Mouse (Mus musculus): ENCODE measurements around the gene Jag2.

The Jag2 gene

DNA sequence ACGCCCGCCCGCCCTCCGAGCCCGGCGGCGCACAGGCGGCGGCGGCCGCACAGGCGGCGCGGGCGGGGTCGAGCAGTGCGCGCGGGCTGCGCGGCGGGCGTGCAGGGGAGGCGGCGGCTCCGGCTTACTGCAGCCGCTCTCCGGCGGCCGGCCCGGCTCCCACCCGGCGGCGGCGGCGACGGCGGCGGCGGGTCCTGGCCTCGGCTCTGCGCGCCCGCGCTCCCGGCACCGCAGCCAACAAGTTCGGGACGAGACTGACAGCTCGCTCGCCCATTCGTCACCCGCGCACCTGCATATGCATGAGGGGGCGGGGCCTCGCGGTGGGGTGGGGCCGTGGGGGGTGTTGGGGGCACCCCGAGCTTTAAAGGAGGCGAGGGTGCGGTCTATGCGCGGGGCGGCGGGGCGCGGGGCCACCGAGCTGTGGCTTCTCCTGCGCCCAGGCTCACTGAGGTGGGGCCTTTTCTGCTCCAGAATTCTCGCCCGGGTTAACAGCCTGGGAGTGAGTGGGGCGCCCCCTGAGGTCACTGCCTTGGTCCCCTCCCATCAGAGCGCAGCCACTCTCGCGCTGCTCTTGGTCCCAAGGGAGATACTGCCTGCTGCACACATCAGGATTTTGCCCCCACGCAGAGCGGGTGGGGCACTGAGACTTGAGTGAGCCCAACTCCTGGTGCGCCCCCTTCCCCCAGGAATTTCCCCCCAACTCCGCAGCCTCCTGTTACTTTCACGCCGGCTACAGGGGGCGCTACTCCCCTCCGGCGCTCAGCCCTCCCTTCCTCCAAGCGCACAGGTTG is at the start of gene Jag2:
TSS of gene Jag2 (minus strand) at position 215 of the 791 bp plus-strand sequence.
- DNase-seq (ENCODE audit: low read depth, low spot score): no peak

DNA sequence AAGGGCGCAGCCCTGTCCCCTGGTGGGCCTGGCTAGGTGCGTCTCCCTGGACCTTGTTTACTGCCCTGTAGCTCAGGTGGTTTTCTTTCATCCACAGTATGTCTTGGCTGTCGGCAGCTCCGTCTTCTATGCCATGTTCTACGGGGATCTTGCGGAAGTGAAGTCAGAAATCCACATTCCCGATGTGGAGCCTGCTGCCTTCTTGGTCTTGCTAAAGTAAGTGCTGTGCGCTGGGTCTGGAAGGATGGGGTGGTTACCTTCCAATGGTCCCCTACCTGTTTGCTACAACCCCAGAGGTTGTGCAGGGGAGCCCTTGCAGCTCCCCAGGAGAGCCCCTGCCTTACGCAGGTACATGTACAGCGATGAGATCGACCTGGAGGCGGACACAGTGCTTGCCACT is 47.6 kb upstream of the Jag2 start:
- no peak for DNase-seq (ENCODE audit: low read depth, low spot score)

DNA sequence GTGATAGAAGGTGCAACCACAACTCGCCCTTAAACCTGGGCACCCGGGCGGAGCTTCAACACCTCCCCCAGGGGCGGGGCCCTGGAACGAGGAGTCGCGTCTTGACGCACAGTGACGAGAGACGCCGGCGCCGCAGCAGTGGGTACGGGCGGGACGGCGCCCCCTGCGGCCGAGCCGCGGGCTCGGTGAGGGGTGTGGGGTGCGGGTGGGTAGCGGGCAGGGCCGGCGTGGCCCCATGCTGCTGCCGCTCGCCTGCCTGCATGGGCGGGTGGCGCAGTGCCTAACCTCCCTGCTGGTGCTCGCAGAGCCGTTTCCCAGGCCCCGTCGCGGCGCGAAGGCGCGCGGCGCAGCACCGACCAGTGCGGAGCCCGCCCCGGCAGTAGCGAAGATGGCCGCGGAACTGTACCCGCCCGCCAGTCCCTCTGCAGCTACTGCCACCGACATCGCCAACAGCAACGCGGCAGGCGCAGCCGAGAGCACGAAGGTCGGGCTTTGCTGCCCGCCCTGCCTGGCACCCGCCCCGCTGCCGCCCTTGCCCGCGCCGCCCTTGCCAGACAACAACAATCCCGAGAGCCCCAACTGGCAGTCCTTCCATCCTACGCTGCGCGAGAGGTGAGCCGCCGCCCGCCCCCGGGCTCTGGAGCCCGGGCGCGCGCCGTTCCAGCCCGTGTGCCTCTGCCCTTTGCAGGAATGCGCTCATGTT is 46.9 kb upstream of the Jag2 start, which contains the start of gene Btbd6:
TSS of gene Btbd6 (plus strand) at position 112 of the 703 bp plus-strand sequence.
- peak; percentile 72 for DNase-seq (ENCODE audit: low read depth, low spot score)

DNA sequence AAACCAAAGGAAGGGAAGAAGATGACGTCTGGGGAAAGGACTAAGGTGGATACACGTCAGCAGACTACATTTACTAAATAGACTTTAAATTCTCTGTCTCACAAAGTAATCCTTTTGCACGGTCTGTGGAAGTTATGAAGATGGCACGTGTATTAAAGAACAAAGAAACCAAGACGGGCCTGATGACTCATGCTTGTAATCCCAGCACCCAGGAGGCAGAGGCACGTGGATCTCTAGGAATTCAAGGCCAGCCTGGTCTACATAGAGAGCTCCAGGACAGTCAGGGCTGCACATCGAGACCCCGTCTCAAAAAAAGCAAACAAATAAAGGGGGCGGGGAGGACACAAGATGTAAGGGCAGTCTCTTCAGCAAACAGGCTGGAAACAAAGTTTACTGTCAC is 45.2 kb upstream of the Jag2 start:
- DNase-seq (ENCODE audit: low read depth, low spot score): no peak

DNA sequence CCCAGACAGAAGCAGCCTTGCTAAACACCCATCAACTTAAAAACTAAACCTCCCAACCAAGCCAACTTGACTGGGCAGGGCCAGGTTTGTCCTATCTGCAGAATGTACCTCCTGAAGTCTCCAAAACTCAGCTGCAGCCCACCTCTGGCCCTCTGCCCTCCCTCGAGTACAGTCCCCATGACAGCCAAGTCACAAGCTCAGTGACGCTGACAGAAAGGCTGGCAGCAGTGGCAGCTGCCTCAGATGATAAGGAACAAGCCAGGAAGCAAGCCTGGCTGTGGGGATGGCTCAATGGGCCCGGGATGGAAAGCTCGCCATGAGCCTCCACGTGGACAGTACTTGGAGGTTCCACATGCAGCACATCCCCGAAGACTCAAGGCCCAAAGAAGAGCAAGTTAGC is 40.0 kb upstream of the Jag2 start:
- no peak for DNase-seq (ENCODE audit: low read depth, low spot score)

DNA sequence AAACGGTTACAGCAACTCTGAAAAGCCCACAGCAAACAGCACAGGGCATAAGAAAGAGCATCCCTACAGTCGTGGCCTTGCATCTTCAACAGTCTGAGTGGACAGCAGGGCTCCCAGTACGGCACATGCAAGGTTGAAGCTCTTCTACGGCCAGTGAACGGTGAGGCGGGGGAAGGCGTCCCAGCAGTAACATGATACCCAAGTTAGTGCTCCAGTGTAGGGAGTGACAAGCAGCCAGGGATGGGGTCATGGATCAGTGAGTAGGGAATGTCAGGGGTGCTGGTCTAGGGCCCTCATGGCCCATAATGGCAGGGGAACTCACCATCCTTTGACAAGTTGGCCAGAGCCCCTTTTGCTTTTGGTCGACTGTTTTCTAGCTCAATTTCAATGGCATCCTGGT is 39.4 kb upstream of the Jag2 start:
- DNase-seq (ENCODE audit: low read depth, low spot score): no peak

DNA sequence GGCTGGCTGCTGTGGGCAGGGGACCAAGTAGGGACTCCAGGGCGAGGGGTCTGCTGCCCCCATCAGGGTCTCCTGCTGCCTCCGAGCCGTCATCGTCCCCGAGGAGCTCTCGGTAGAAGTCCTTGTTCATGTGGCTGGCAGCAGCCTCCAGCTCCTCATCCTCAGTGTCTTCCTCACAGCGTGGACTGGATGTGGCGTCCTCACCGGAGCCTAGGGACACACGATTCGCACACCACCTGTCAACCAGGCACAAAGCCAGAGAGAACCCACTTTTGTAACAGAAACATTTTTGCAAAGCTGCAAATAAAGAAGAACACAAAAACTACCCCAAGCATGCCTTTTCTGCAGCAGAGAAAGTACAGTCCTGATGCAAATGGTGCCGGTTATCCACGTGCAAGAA is 36.2 kb upstream of the Jag2 start:
- DNase-seq (ENCODE audit: low read depth, low spot score): no peak

DNA sequence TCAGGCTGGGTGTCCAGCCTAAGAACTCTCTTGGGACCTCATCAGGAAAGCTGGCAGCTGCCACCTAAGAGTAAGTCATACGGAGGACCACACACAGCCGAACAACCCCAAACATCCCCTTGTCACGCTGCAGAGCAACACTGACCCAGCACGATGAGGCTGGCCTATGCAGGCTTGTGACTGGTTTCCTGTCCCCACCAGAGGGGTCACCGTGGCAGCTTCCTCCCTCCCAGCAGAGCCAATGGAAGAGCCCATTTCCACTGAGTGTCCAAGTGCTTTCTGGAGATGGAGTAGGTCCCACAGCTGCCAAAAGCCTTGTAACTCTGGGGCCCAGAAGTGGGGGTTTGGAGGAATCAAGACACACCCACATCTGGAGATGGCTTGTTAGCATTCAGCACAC is 32.3 kb upstream of the Jag2 start:
- no peak for DNase-seq (ENCODE audit: low read depth, low spot score)

DNA sequence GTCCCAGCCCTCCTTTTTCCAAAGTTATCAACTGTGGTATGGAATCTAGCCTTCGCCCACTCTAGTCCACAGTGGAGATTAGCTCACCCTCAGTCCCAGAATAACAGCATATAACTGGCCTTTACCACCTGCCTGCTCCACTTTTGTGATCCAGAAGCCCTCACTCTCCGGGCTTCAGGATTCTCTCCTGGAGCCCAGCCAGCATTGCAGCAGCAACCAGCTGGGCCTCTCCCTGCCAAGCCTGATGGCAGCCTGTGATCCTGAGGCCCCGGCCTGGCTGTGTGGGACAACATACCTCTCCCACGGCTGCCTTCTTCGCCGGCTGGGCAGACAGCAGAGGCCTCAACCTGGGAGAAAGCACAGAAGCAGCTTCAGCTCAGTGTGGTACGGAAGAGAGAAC is 31.9 kb upstream of the Jag2 start:
- DNase-seq (ENCODE audit: low read depth, low spot score): no peak

DNA sequence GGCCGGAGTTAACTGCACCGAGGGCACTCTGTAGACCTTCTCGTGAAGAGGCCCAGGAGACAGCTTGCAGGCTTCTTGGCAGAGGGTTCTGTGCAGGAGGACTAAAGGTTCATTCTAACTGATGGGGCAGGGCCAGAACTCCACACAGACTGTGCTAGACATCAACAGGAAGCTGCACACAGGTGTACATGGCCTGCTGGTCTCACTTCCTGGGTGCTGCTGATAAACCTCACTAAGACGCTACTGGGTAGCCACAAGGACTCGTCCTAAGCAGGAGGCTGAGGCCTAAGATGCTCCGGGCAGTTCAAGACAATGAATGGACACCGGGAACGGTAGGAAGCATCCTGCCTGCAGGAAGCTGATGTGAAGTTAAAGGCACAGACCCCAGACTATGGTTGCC is 29.8 kb upstream of the Jag2 start:
- no peak for DNase-seq (ENCODE audit: low read depth, low spot score)

DNA sequence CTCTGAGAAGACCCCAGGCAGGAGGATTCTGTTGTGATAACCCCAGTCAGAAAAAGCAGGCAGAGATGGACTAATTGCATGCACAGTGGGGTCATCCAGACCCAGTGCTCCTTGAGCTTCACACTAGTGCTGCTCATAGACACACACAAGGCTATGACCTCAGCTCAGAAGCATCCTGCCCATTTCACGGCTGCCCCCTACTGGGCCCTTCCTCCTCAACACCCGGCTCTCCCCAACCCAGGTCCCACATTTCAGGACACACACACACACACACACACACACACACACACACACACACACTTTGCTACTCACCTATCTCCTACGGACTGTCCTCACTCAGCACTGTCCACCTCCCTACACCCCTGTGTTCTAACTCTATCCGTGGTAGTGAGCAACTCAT is 28.7 kb upstream of the Jag2 start:
- no peak for DNase-seq (ENCODE audit: low read depth, low spot score)

DNA sequence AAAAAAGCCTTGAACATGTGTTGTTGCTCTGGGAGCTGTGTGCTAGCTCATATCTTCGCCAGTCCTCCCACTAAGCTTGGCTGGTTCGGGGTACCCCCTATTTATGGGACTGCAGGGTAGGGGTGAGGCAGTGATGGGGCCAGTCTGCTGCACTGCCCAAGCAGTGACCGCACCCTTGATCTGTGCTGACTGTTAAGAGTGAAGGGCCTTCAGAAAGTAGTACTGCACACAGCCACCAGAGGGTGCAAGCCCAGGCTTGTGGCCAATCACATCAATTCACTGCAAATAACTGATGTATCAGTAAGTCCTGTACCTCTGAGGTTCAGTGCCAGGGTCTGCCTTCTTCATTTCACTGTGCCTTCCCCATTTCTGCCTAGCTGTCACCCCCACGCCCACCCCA is 26.2 kb upstream of the Jag2 start:
- no peak for DNase-seq (ENCODE audit: low read depth, low spot score)

DNA sequence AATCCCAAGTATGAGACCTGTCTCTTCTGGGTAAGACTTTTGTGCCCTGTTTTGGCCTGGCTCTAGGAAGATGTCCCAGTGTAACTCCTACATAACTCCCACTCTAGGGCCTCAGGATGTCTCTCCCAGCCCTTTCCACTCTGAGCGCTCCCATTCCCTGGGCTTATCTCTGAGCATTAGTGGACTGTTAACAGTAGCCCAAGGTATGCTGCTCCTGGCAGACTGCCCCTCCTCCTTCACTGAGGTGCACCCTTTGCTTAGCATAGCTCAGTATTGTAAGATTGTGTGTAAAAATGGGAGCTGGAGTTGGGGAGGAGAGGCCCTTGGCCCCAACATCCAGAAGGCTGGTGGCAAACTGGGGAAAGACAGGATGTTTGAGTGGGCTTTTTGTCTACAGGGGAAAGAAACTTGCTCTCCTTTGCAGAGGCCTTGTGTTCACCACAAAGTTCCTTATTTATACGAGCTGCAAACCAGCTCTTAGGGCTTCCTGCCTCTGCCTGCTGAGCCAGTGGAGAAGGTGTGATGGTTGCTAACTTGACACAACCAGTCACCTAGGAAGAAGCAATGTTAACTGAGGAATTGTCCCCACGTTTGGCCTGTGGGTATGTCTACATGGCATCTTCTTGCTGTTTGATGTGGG is 23.5 kb upstream of the Jag2 start:
- no peak for DNase-seq (ENCODE audit: low read depth, low spot score)

DNA sequence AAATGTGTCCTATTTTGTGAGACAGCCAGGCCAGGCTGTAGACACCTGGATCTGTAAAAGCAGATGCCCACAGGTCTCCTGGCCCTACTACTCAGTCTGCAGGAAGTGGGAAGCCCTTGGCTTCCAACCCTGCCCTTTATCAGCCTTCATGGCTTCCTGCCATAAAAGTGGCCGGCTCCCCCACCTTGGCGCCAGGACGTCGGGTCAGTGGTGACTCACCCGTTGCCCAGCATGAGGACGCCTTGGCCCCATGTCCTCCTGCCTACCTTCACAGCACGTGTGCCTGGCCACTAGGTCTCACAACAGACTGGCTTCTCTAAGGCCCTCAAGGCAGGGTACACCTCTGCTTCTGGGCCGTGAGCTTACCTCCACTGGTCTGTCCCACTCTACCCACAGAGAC is 22.9 kb upstream of the Jag2 start:
- DNase-seq (ENCODE audit: low read depth, low spot score): no peak

DNA sequence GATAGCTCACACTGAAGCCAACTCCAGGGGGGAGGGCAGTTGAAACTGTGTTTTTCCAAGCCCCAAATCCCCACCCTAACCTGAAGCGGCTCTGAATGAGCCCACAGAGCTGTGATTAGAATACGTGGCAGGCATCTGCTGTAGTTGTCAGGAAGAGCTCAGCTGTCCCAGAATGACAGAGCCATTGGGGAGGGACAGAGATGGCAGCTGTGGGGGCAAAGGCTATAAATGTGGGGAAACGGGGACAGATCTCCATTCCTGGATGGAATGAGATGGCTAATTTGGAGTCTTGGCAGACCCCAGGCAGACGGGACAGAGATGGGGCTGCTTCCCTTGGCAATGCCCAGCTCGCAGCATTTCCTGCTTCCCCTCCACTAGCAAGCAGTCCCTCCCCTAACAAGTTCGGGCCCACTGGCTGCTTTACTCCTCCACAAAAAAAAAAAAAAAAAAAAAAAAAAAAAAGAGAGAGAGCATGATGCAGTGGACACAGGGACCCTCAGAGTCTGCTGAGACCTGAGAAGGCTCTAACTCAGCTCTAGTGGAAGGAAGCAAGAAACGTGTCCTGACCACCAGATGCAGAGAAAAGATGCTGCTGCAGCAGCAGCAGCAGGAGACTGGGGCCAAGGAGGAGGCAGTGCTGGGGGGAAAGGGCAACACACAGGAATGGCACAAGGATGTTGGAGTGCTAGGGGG is 21.7 kb upstream of the Jag2 start:
- no peak for DNase-seq (ENCODE audit: low read depth, low spot score)

DNA sequence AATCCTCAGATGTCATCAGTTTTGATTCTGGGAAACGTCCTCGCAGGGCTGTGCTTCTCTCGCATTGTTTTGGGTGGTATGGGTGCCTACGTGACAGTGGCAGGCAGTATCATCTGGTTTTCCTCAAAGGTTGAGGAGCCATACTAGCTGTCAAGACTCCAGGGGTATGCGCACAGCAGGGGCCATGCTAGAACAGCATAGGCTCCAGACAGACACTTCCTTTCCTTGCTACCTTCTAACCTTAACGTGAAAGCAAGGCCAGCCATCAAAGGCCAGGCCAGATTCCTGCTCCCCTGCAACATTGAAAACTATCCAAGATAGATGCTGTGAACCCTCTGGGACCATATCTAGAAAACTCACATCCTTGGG is 21.2 kb upstream of the Jag2 start:
- DNase-seq (ENCODE audit: low read depth, low spot score): no peak

DNA sequence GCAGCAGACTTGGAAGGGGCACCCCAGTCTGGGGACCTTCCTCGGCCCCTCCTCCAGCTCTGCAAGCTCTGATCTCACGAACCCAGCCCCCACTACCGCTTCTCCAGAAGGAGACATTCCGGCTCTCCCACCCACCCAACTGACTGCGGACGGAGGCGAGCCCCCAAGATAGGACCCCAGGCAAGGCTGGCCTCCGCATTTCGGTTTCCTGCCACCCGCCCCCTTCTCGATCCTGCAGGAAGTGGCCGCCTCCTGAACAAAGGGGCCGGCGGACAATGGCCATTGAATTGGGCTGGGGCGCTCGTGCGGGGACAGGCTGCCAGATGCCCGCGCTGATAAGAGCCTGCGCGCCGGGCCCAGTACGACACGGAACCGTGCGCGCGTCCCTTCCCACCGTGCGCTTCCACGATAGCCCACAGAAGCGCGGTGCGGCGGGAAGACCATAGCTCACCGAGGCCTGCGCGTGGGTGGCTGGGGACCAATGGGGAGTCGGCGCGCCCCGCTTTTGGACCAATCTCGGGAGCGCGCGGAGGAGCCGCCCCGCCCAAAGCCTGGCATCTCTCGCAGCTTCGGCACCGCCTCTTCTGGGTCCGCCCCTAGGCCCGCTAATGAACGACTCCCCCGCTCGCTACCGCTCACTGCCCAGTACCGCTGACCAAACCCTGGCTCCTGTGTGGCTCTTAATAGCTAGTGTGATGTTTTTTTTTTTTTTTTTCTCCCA is 20.6 kb upstream of the Jag2 start:
- DNase-seq (ENCODE audit: low read depth, low spot score): peak; percentile 88

DNA sequence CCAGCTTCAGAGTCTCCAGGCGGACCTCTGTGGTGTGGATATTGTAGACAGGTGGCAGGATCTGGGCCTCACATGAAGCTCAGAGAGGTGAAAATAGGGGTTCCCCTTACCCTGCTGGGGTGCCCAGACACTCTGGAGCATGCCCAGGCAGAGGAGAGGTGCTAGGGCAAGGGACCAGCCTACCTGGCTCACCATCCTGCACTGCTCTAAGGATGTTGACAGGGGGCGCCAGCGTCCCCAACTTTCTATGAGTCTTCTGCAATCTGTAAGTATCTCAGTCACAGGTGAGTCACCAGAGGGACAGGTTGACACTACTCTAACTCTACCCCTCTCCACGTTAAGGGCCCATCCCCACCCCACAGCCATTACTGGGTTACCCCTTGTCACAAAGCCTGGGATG is 17.7 kb upstream of the Jag2 start:
- DNase-seq (ENCODE audit: low read depth, low spot score): no peak

DNA sequence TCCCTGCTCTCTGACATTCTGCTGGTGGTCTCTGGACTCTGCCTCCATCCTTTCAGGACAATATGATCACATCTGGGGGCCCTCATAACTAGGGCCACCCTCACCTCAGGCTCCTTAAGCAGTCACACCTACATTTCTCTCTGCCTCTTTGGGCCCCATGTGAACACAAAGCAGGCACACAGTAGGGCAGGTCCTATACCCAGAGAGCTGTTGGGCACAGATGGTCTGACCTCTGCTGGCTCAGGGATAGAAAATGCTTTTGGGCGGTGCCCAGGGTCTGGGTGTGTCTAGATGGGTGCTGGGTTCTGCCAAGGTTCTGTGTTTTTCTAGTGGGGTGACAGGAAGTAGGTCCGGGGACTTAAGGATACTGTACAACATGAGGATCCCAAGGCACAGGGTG is 14.1 kb upstream of the Jag2 start:
- no peak for DNase-seq (ENCODE audit: low read depth, low spot score)

DNA sequence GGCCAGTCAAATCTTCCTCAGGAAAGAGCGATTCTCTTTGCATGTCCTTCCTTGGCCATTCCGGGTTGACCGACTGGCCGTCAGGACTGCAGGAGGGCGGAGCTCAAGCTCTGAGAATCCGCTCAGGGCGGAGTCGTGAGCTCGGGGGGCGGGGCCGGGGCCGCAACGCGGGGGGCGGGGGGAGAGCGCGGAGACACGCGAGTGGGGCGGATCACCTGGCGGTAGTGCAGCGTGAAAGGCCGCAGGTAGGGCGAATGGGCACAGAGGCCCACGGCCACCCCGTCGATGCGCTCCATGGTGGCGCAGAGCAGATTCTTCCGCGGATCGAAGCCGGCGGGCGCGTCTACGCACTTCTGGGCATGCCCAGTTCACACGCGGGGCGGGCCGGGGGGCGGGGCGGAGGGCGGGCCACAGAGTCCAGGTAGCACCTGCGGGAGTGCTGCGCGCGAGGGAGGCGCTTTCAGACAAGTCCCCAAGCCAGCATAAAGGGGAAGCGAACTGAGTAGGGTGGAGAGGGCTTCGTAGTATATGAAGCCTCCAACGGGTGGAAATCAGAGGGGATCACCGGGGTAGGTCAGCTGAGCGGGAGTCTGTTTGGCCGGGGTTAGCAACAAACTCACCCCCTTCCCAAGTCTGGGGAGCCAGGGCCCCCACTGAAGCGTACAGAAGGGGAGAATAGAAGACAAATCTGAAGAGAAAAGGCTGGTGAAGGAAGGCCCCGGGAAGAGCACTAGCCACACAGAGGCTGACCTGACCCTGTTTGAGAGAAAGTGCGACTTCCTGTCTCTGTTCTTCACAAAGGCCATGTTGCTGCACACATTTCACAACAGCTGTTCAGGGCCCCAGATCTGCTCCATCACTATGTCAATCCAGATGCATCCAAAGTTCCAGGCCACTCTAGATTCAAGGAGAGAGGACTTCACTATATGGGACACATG is 12.5 kb upstream of the Jag2 start, which contains the start of gene Nudt14:
TSS of gene Nudt14 (minus strand) at position 349 of the 938 bp plus-strand sequence.
- no peak for DNase-seq (ENCODE audit: low read depth, low spot score)

All from brain, embryonic 18.5 days (tissue).